Mouse (Mus musculus) heart, postnatal 14 days (tissue): ENCODE data around the gene Abca12. TPM values are rescaled to one million over a fixed set of nuclear protein-coding genes. Genes with fewer than 3 reads are reported as not detected.
A peak's percentile ranks its signal among the peaks of the same experiment; 100 is the strongest.

Source experiments
- DNase-seq, 2 experiments: peaks; one replicate each; pipeline ENCODE4 v3.0.0; 2021 to 2022
- intact Hi-C: fragments of 180-260 bp; cut with DNase I; formaldehyde crosslinking; loops from one replicate; pipeline ENCODE4 v1.15.1; 2025
- long read RNA-seq, 2 experiments: library from polyadenylated mRNA; stranded (forward); transcript quantifications; one replicate each; pipeline ENCODE4 v2.0.0; 2021
- total RNA-seq, 2 experiments: library from RNA; stranded (reverse); gene quantifications; 2 replicates each; pipeline ENCODE4 v1.2.3; 2021

Gene Abca12
- total RNA-seq, result 1 to 10 TPM; 2.4 to 2.9 TPM
- long read RNA-seq, experiment 1, partial matches to known transcripts, result 2 of 2 reads
- long read RNA-seq, experiment 1, other reads (novel, unspliced or antisense), result 0 of 2 reads
- long read RNA-seq, experiment 2, partial matches to known transcripts, result 0 of 1 reads
- long read RNA-seq, experiment 2, other reads (novel, unspliced or antisense), result 1 of 1 reads

- DNase-seq, result no peak
- intact Hi-C loops, result no loop called here
Measured at GRCm38 (mm10) chr1:71414810-71415209, at the start of gene Abca12. TSS of gene Abca12 (minus strand) at chr1:71414910.

GRCm38 (mm10) chr1:71457961-71458360, 43.3 kb upstream of the Abca12 start:
- DNase-seq, result peak; percentile 5 to 9
- intact Hi-C loops, result no loop called here

DNA sequence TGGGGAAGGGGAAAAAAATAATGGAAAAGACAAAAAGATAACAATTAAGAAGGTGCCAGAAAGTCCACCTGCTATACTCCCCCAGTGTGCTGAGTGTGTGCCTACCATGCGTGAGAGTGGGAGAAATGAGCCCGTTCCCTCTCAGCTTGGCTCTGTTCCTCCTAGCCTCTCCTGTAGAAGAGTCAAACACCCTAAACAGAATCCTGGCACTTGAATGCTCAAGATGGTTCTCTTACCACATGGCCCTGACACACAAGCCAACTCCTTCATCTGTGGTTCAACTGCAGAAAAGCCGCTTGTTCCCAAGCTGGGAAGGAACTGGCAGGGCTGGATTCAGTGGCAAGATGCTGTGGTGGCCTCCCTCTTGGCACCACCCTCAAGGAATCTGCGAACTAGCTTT, 32.7 kb upstream of the Abca12 start:
- intact Hi-C loops, result no loop called here
- DNase-seq, result no peak

GRCm38 (mm10) chr1:71421741-71422333, 7.1 kb upstream of the Abca12 start:
- no peak for DNase-seq

GRCm38 (mm10) chr1:71418467-71418866, 3.8 kb upstream of the Abca12 start:
- DNase-seq, result no peak

More at GRCm38 (mm10) chr1:71421741-71422333, 7.1 kb upstream of the Abca12 start:
- intact Hi-C loops, result no loop called here

GRCm38 (mm10) chr1:71417951-71418350, 3.2 kb upstream of the Abca12 start:
- DNase-seq, result no peak
- intact Hi-C loops, result no loop called here

More at GRCm38 (mm10) chr1:71418467-71418866, 3.8 kb upstream of the Abca12 start:
- intact Hi-C loops, result no loop called here

GRCm38 (mm10) chr1:71414084-71414483, 626 bp downstream of the Abca12 start:
- intact Hi-C loops, result no loop called here
- no peak for DNase-seq

GRCm38 (mm10) chr1:71413114-71413513, 1.6 kb downstream of the Abca12 start:
- intact Hi-C loops, result no loop called here
- DNase-seq, result no peak

- intact Hi-C loops, result no loop called here
- DNase-seq, result no peak
Measured at GRCm38 (mm10) chr1:71407711-71408110, 7.0 kb downstream of the Abca12 start.

- no peak for DNase-seq
Measured at GRCm38 (mm10) chr1:71397635-71398034, 17.1 kb downstream of the Abca12 start.

DNA sequence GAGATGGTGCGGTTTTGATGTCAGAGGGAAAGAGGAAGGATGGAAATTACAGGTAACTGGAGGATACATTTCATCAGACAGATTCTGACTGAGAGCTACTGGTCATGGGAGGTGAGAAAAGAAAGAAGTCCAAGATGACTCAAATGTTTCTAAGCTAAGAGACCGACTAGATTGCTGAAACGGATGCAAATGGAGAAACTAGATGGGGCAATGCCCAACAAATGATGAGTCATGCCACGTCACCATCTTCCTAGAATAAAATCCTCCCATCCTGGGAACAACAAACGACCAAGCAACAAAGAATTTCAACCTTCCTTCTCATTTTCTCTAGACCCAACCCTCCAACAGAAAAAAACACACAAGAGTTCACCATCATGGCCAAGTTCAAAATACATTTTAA, 18.6 kb downstream of the Abca12 start:
- DNase-seq, result no peak
- intact Hi-C loops, result no loop called here

More at GRCm38 (mm10) chr1:71397635-71398034, 17.1 kb downstream of the Abca12 start:
- intact Hi-C loops, result no loop called here

- intact Hi-C loops, result no loop called here
- no peak for DNase-seq
Measured at GRCm38 (mm10) chr1:71394177-71394576, 20.5 kb downstream of the Abca12 start.

DNA sequence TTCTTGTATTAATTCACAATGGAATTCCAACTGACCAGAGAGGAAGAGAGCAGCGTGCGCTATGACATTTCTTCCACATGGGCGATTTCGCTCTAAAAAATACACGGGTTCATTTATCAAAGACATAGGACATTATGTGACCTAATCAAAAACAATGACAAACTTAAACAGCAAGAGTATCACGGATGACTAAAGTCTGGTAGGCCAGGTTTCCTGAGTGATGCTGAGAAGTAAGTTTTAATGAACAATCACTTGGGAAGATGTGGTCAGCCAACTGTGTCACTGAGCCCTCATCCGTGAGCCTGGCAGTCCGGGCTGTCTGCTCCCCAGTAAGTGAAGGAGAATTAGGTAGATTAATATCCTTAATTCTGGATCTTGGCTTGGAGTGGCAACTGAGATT, 21.2 kb downstream of the Abca12 start:
- intact Hi-C loops, result no loop called here
- no peak for DNase-seq

DNA sequence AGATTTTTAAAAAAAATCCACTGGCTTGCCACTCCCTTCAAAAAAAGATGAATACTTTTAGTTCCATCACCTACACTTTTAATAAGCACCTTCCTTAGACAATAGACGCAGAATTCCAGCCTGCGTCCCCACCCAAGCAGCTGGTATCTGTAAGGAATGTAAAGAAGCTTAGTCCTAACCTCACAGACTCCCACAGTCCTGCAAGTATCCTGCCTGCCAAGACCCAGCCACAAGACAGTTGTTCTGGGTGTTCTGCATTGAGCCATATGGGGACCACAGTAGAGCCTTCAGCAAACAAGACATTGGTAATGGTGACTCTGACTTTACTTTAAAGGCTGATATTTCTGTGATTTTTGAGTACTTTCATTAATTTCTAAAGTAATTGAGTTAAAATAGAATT, 22.2 kb downstream of the Abca12 start:
- intact Hi-C loops, result no loop called here
- no peak for DNase-seq

GRCm38 (mm10) chr1:71386593-71386992, 28.1 kb downstream of the Abca12 start:
- intact Hi-C loops, result no loop called here
- no peak for DNase-seq

- intact Hi-C loops, result no loop called here
- no peak for DNase-seq
Measured at GRCm38 (mm10) chr1:71384098-71384497, 30.6 kb downstream of the Abca12 start.

DNA sequence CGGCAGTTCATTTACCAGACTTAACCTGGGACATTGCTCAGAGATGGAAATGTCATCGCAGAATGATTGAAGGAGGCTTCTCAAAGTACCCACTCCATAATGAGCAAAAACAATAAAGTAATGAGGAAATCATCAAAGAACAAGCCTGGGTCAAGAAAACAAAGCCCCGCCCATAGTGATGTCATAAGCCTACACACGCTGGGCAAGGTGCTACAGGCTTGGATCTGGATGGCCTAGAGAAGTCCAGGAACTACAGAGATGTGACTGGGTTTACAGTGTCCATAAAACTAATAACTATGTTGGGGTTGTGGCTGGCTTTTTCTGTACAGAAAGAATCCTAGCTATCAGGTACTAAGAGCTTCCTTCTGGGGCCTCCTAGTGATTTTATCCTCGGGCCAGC, 41.6 kb downstream of the Abca12 start:
- no peak for DNase-seq
- intact Hi-C loops, result no loop called here

DNA sequence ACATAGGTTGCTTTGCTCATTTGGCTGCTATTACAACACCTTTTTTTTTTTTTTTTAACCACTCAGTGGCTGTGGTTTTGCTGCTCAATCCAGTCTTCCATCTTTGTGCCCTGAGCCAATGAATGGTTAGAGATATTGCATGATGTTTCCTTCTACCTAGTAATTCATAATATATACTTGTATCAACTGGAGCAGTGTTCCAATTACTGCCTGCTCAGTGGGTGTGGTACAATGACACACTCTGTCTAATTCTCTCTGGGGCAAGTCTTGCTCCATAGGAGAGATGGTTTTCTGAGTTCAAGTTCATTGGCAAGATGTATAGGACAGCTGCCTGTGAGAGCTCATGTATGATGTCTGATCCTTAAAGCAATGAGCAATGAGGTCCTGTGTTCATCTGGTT, 44.4 kb downstream of the Abca12 start:
- intact Hi-C loops, result no loop called here
- DNase-seq, result no peak

- intact Hi-C loops, result no loop called here
- DNase-seq, result no peak
Measured at GRCm38 (mm10) chr1:71367770-71368169, 46.9 kb downstream of the Abca12 start.

DNA sequence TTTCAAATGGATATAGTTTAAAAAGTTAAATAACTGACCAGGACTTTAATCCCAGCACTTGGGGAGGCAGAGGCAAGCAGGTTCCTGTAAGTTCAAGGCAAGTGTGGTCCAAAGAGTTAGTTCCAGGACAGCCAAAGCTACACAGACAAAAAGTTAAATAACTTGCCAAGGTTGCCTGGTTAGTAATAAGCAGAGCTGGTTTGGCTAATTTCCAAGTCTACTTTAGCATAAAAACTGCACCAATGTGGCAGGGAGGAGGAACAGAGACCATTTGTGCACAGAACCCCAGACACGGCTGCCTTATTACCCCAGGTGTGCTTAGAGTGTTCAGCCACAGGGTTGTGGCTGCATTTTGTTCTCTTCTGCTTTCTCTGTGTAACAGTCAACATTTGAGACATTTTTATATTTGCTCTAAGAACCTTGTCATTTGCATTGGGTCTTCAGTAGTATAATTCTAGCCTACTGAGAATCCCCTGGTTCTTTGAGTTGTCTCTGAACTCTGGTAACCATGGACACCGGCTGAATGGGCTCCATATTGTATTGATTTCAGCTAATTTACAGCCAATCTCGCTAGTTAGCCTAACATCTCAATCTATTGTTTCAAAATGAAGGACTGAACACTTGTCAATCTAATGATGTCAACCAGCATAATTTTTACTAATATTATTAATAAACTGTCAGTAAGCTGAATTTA, 71.7 kb downstream of the Abca12 start:
- DNase-seq, result no peak
- intact Hi-C loops, result no loop called here

DNA sequence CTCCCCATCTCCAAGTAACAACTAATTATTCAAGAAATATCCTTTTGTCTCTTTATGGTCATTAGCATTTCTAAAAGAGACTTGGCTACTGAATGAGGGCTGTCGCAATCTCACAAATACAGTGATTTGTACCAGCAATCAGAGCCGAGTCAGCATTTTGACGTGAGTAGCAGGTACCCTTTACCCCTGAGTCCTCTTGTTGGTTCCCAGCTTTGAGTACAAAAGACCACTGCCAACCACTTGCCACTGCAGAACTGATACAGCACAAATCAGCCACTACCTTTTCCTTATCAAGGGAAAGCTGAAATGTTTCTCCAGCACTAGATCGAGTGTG, 72.5 kb downstream of the Abca12 start:
- intact Hi-C loops, result no loop called here
- no peak for DNase-seq
